Mouse (Mus musculus) bone marrow macrophage, adult 2 months (primary cell): ENCODE data around the gene Gm20388.

ENCODE experiments used
- CTCF ChIP-seq: IDR thresholded peaks from 2 replicates; pipeline ENCODE4 v1.5.1; 2012; ENCODE audit warnings: low read depth, mild to moderate bottlenecking, low read length, moderate library complexity
- POLR2A ChIP-seq: IDR thresholded peaks from 2 replicates; pipeline ENCODE4 v1.6.1; 2012; ENCODE audit warnings: mild to moderate bottlenecking, low read depth, low read length, borderline replicate concordance

DNA sequence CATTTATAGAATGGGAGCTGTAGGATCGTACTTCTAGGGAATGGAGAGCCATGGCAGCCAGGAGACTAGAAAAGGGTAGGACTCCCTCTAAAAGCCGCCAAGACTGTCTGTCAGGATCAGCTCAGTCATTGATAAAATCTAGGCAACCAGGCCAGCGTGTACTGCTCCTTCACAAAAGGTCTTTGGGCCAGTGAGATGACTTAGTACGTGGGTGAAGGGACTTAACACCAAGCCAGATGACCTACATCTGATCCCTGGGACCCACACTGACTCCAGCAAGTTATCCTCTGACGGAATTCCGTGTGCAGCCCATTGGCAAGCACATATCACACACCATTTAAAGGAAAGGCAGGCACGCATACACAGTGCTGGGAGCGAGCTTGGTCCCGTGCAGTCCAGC is 96.5 kb downstream of the Gm20388 start:
- TF ChIP-seq CTCF (no peak), POLR2A (no peak)
